Mouse (Mus musculus) liver, postnatal 0 days (tissue): Measurements from ENCODE around the gene Sox5.
"Not testable (repeated sequence)": the region's sequence is repeated elsewhere in the genome, so short reads cannot be mapped to it uniquely, and the experiment has no call there.

ENCODE experiments used
- CTCF ChIP-seq: sonication (generic); IDR thresholded peaks from 2 replicates; pipeline ENCODE4 v1.5.1; 2016; ENCODE audit warnings: antibody characterized with exemption, low read depth
- EP300 ChIP-seq: IDR thresholded peaks from 2 replicates; pipeline ENCODE4 v1.6.1; 2016; ENCODE audit warnings: antibody characterized with exemption, low read depth, mild to moderate bottlenecking

DNA sequence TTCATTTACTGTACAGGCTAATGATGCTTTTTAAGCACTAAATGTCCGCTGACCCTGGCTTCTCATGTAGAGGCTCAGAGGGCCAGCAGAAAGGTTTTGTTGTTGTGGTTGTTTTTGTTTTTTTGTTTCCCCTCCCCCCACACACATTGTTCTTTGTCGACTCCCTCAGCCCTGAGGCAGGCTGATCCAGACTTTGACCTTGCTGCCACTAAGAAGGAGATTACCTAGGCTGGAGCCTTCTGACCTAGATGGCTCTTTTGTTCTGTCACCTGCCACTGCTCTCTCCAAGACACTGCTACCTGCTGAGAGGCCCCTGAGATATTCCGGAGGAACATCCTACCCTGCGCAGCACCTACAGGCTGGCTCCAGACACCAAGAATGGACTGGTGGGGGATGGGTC is 508.4 kb downstream of the Sox5 start:
- TF ChIP-seq CTCF, EP300: not testable (repeated sequence)
